Mouse (Mus musculus) CH12.LX (cell line): ENCODE data around the gene Ldah.

Experiments
- CTCF ChIP-seq, 2 experiments: IDR thresholded peaks in 1 of 2; conservative IDR thresholded peaks in 1 of 2; 2 replicates each; pipeline ENCODE4 v1.5.1; 2011 to 2012; ENCODE audit warnings: low read depth in 2 of 2, low read length in 2 of 2, improper control_type of control experiment in 1 of 2, inconsistent platforms in 1 of 2, mild to moderate bottlenecking in 1 of 2, moderate library complexity in 1 of 2
- ELF1 ChIP-seq: IDR thresholded peaks from 2 replicates; pipeline ENCODE4 v1.6.1; 2014; ENCODE audit warnings: low read depth, mild to moderate bottlenecking, inconsistent platforms, low read length, improper control_type of control experiment
- EP300 ChIP-seq: IDR thresholded peaks from 2 replicates; pipeline ENCODE4 v1.6.1; 2011; ENCODE audit warnings: low read length, improper control_type of control experiment
- GABPA ChIP-seq: IDR thresholded peaks from 2 replicates; pipeline ENCODE4 v1.6.1; 2012; ENCODE audit warnings: low read depth, low read length, improper control_type of control experiment, inconsistent platforms; ENCODE audit not compliant: insufficient replicate concordance
- TCF12 ChIP-seq: IDR thresholded peaks from 2 replicates; pipeline ENCODE4 v1.6.1; 2014; ENCODE audit warnings: low read depth, mild to moderate bottlenecking, inconsistent platforms, low read length, improper control_type of control experiment
- USF2 ChIP-seq: conservative IDR thresholded peaks from 2 replicates; pipeline ENCODE4 v1.6.1; 2011; ENCODE audit warnings: low read depth, low read length, improper control_type of control experiment

DNA sequence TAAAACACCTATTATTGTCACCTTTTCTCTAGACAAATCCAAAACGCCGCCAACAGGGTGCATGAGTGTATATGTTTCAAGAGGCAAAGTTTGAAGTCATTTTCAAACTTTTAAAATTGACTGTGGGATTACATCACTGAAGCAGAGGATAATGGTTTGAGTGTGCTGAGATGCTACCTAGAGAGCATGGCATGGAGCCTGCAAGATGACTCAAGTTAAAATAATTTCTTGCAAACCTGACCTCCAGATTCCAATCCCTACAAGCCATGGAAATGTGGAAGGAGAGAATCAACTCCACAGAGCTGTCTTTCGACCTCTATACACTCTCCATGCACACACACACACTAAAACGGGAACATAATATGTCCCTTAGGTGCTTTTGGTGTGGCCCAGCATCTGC lies 104.4 kb downstream of the Ldah start:
- no peak for TF ChIP-seq CTCF (conservative IDR thresholded peaks at IDR 0.05 in 1 of 2, IDR thresholded peaks at IDR 0.05 in 1 of 2; ENCODE audit: low read depth in 2 of 2, low read length in 2 of 2)
- no peak for TF ChIP-seq USF2
- TF ChIP-seq EP300 = no peak
- TF ChIP-seq ELF1 = no peak
- no peak for TF ChIP-seq TCF12
- TF ChIP-seq GABPA = no peak
